Mouse (Mus musculus) bone marrow, adult 2 months (tissue): ENCODE measurements at regions not wholly inside any gene's neighbourhood (a gene's known extent, or its start where the extent isn't known, plus 50 kb on each side); places are given as distances from the start of the nearest gene placed in this dataset.

Source experiments
- CTCF ChIP-seq: fragments of 200-500 bp; IDR thresholded peaks from 2 replicates; pipeline ENCODE4 v1.5.1; 2011; ENCODE audit warnings: low read length, control low read depth; ENCODE audit not compliant: control insufficient read depth, insufficient read depth
- POLR2A ChIP-seq: fragments of 200-500 bp; IDR thresholded peaks from 2 replicates; pipeline ENCODE4 v1.6.1; 2011; ENCODE audit warnings: low read depth, mild to moderate bottlenecking, control low read depth, low read length, borderline replicate concordance; ENCODE audit not compliant: control insufficient read depth

DNA sequence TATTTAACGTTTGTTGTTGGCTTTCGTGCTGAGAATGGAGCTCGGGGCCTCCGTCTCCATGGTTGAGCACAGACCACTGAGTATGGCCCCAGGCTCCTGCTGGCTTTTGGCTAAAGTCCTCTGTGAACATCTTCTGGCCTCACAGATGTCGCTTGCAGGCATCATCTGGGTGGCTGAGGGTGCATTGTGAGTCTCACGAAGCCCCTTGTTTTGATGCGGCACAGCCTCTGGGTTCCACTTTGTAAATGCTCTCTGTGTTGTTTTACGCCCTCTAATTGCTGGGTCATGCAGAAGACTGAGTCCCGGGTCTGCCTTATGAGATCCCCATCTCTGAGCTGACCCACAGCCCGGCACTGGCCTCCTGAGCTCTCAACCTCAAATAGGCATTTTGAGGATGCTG, 84.5 kb downstream of the Cryba4 start:
- TF ChIP-seq CTCF (no peak), POLR2A (no peak)
